Mouse (Mus musculus) liver, embryonic 13.5 days (tissue): ENCODE results near the gene Edf1. TPM values are rescaled to one million over a fixed set of nuclear protein-coding genes. Genes with fewer than 3 reads are reported as not detected.

ENCODE experiments used
- ATAC-seq: fragments of 200-750 bp; cut with Nextera tagmentation; 2 replicates; pipeline ENCODE4 v1.8.0; 2017; ENCODE audit warnings: low read depth, mild to moderate bottlenecking, moderate number of reproducible peaks, moderate library complexity
- DNase-seq: peaks from one replicate; pipeline ENCODE4 v3.0.0; 2022
- H3K27ac ChIP-seq: fragments of 300-500 bp; sonication (generic); 2 replicates; pipeline ENCODE4 v1.5.1; 2015; ENCODE audit warnings: moderate library complexity, mild to moderate bottlenecking, inconsistent platforms
- H3K27me3 ChIP-seq: fragments of 300-500 bp; sonication (generic); 2 replicates; pipeline ENCODE4 v1.6.1; 2015; ENCODE audit warnings: mild to moderate bottlenecking, inconsistent platforms
- H3K36me3 ChIP-seq: fragments of 300-500 bp; sonication (generic); 2 replicates; pipeline ENCODE4 v1.6.1; 2015; ENCODE audit warnings: mild to moderate bottlenecking, inconsistent platforms
- H3K4me1 ChIP-seq: fragments of 300-500 bp; sonication (generic); replicated peaks from 2 replicates; pipeline ENCODE4 v1.6.1; 2015; ENCODE audit warnings: inconsistent platforms
- H3K4me2 ChIP-seq: fragments of 300-500 bp; sonication (generic); 2 replicates; pipeline ENCODE4 v1.6.1; 2015; ENCODE audit warnings: inconsistent platforms, mild to moderate bottlenecking, moderate library complexity
- H3K4me3 ChIP-seq: fragments of 300-500 bp; sonication (generic); replicated peaks from 2 replicates; pipeline ENCODE4 v1.5.1; 2015; ENCODE audit warnings: mild to moderate bottlenecking, inconsistent platforms
- H3K9ac ChIP-seq: fragments of 300-500 bp; sonication (generic); 2 replicates; pipeline ENCODE4 v1.6.1; 2015; ENCODE audit warnings: mild to moderate bottlenecking, inconsistent platforms
- H3K9me3 ChIP-seq: fragments of 300-500 bp; sonication (generic); replicated peaks from 2 replicates; pipeline ENCODE4 v1.6.1; 2016; ENCODE audit warnings: inconsistent platforms
- WGBS: fragments of 180-500 bp; shearing (Covaris S2); methylation state at CpG from one replicate; pipeline ENCODE4 v1.1.7; 2015; ENCODE audit not compliant: insufficient replicate concordance; 5-methylcytosine and 5-hydroxymethylcytosine counted together
- polyA plus RNA-seq: library from polyadenylated mRNA; unstranded; fragments of >200 nt; fragmentation: Nextera tagmentation; extraction: Ambion mirVana; gene quantifications from 2 replicates; pipeline ENCODE4 v1.2.1, GENCODE M21; 2015

Edf1 gene
- polyA plus RNA-seq, 1 experiment from 2014 or later: 275 TPM

- ATAC-seq (no peak), DNase-seq (no peak)
- peaks cover 21% of the 10 kb centered on the region for H3K4me1 ChIP-seq
- peaks cover 56% of the 10 kb centered on the region for H3K36me3 ChIP-seq
- WGBS: 82% methylated on average over 6 of the region's 6 CpGs
- H3K27ac ChIP-seq: no peak overlapping the region
- no peak overlapping the region for H3K9ac ChIP-seq
- no peaks in the 10 kb centered on the region for H3K27me3 ChIP-seq
- no peak overlapping the region for H3K4me2 ChIP-seq
- no peak overlapping the region for H3K4me3 ChIP-seq
- no peaks in the 10 kb centered on the region for H3K9me3 ChIP-seq
Observed at GRCm38 (mm10) chr2:25566558-25566957, 8.9 kb downstream of the Edf1 start.

GRCm38 (mm10) chr2:25568473-25569019 lies 10.9 kb downstream of the Edf1 start:
- Histone ChIP-seq H3K9me3 (no peaks in the 10 kb centered on the region), H3K4me2 (no peak overlapping the region), H3K27me3 (no peaks in the 10 kb centered on the region), H3K4me1 (peaks cover 27% of the 10 kb centered on the region), H3K27ac (no peak overlapping the region), H3K36me3 (peaks cover 36% of the 10 kb centered on the region), H3K9ac (no peak overlapping the region), H3K4me3 (no peak overlapping the region)
- no peak for ATAC-seq
- 80% methylated on average over 6 of the region's 6 CpGs for WGBS
- no peak for DNase-seq

- Histone ChIP-seq H3K4me1 (peaks cover 35% of the 10 kb centered on the region), H3K4me2 (no peak overlapping the region), H3K36me3 (peaks cover 28% of the 10 kb centered on the region), H3K27ac (no peak overlapping the region), H3K4me3 (no peak overlapping the region), H3K27me3 (no peaks in the 10 kb centered on the region), H3K9me3 (no peaks in the 10 kb centered on the region), H3K9ac (no peak overlapping the region)
- DNase-seq (no peak), ATAC-seq (no peak)
- 73% methylated on average over 3 of the region's 3 CpGs for WGBS
Observed at GRCm38 (mm10) chr2:25569323-25569722, 11.7 kb downstream of the Edf1 start.

GRCm38 (mm10) chr2:25571221-25571620 lies 13.6 kb downstream of the Edf1 start:
- Histone ChIP-seq H3K4me2 (no peak overlapping the region), H3K27me3 (peaks cover 10% of the 10 kb centered on the region), H3K9me3 (no peaks in the 10 kb centered on the region), H3K4me3 (no peak overlapping the region), H3K36me3 (peaks cover 14% of the 10 kb centered on the region), H3K9ac (no peak overlapping the region), H3K4me1 (peaks cover 47% of the 10 kb centered on the region), H3K27ac (no peak overlapping the region)
- ATAC-seq: no peak
- no peak for DNase-seq
- WGBS: 67% methylated on average over 4 of the region's 4 CpGs

GRCm38 (mm10) chr2:25573068-25573467 lies 15.4 kb downstream of the Edf1 start:
- no peak for ATAC-seq

GRCm38 (mm10) chr2:25574136-25574535 lies 16.5 kb downstream of the Edf1 start:
- Histone ChIP-seq H3K36me3 (peaks cover 7% of the 10 kb centered on the region), H3K9ac (peak overlapping the region; percentile 74), H3K27ac (peak overlapping the region; percentile 54), H3K4me3 (peak overlapping the region; percentile 64), H3K4me1 (peaks cover 62% of the 10 kb centered on the region), H3K27me3 (peaks cover 39% of the 10 kb centered on the region), H3K4me2 (peak overlapping the region; percentile 87), H3K9me3 (no peaks in the 10 kb centered on the region)
- WGBS: 20% methylated on average over 11 of the region's 11 CpGs
- DNase-seq (no peak), ATAC-seq (no peak)

More at GRCm38 (mm10) chr2:25573068-25573467, 15.4 kb downstream of the Edf1 start:
- DNase-seq: no peak
- Histone ChIP-seq H3K9me3 (no peaks in the 10 kb centered on the region), H3K4me1 (peaks cover 57% of the 10 kb centered on the region), H3K4me2 (peak overlapping the region; percentile 87), H3K4me3 (0 out of 2 replicates have a peak overlapping the region, but pooled peaks have one; percentile 12), H3K9ac (peak overlapping the region; percentile 74), H3K27me3 (peaks cover 28% of the 10 kb centered on the region), H3K36me3 (peaks cover 7% of the 10 kb centered on the region), H3K27ac (no peak overlapping the region)
- WGBS: 46% methylated on average over 2 of the region's 2 CpGs

GRCm38 (mm10) chr2:25574579-25575431 lies 17.2 kb downstream of the Edf1 start, which contains the start of the genes Mamdc4 and Phpt1:
Gene Mamdc4 (minus strand): TSS chr2:25574845.
Gene Phpt1 (minus strand): TSS chr2:25575224.
- peak; percentile 96 for ATAC-seq
- peak within 1 kb of the TSS; percentile 87 for H3K4me2 ChIP-seq
- peaks cover under 1% of the 10 kb centered on the region for H3K36me3 ChIP-seq
- H3K27me3 ChIP-seq: peaks cover 46% of the 10 kb centered on the region
- peak; percentile 95 for DNase-seq
- peak within 1 kb of the TSS; percentile 54 for H3K27ac ChIP-seq
- under 1% methylated on average over 43 of the region's 45 CpGs for WGBS
- H3K9me3 ChIP-seq: no peaks in the 10 kb centered on the region
- H3K9ac ChIP-seq: peak within 1 kb of the TSS; percentile 74
- H3K4me3 ChIP-seq: peak within 1 kb of the TSS; percentile 64
- H3K4me1 ChIP-seq: peaks cover 68% of the 10 kb centered on the region

GRCm38 (mm10) chr2:25575432-25576027 lies 17.9 kb downstream of the Edf1 start:
- H3K36me3 ChIP-seq: no peaks in the 10 kb centered on the region
- H3K4me3 ChIP-seq: peak overlapping the region; percentile 64
- peak overlapping the region; percentile 66 for H3K9ac ChIP-seq
- WGBS: 24% methylated on average over 21 of the region's 21 CpGs
- H3K27me3 ChIP-seq: peaks cover 53% of the 10 kb centered on the region
- no peak for DNase-seq
- H3K27ac ChIP-seq: peak overlapping the region; percentile 53
- peaks cover 75% of the 10 kb centered on the region for H3K4me1 ChIP-seq
- H3K4me2 ChIP-seq: peak overlapping the region; percentile 87
- no peak for ATAC-seq
- no peaks in the 10 kb centered on the region for H3K9me3 ChIP-seq

GRCm38 (mm10) chr2:25576028-25576850 lies 18.6 kb downstream of the Edf1 start:
- WGBS: 73% methylated on average over 16 of the region's 16 CpGs
- Histone ChIP-seq H3K27me3 (peaks cover 60% of the 10 kb centered on the region), H3K4me1 (peaks cover 76% of the 10 kb centered on the region), H3K36me3 (no peaks in the 10 kb centered on the region), H3K27ac (no peak overlapping the region), H3K4me3 (peak overlapping the region; percentile 64; the same call in 1 of the 2 replicates), H3K4me2 (peak overlapping the region; percentile 87; the same call in 1 of the 2 replicates), H3K9ac (no peak overlapping the region), H3K9me3 (no peaks in the 10 kb centered on the region)
- DNase-seq (no peak), ATAC-seq (no peak)

GRCm38 (mm10) chr2:25576965-25577891 lies 19.6 kb downstream of the Edf1 start:
- no peak overlapping the region for H3K27ac ChIP-seq
- no peak for ATAC-seq
- DNase-seq: no peak
- H3K4me3 ChIP-seq: peak overlapping the region; percentile 23
- WGBS: 19% methylated on average over 88 of the region's 92 CpGs
- H3K4me1 ChIP-seq: peaks cover 81% of the 10 kb centered on the region
- H3K9me3 ChIP-seq: no peaks in the 10 kb centered on the region
- peaks cover 62% of the 10 kb centered on the region for H3K27me3 ChIP-seq
- H3K36me3 ChIP-seq: no peaks in the 10 kb centered on the region
- H3K4me2 ChIP-seq: peak overlapping the region; percentile 28
- no peak overlapping the region for H3K9ac ChIP-seq
